Mouse (Mus musculus) adrenal gland, postnatal 36 days (tissue): Measurements from ENCODE around the gene Natd1. TPM values are rescaled to one million over a fixed set of nuclear protein-coding genes. Genes with fewer than 3 reads are reported as not detected.

Experiments
- DNase-seq, 2 experiments: peaks; one replicate each; pipeline ENCODE4 v3.0.0; 2021; ENCODE audit warnings: mixed read lengths in 1 of 2
- long read RNA-seq, 2 experiments: library from polyadenylated mRNA; stranded (forward); transcript quantifications; one replicate each; pipeline ENCODE4 v2.0.0; 2021; ENCODE audit warnings: borderline sequencing depth in 2 of 2
- total RNA-seq, 2 experiments: library from RNA; stranded (reverse); gene quantifications; 2 replicates each; pipeline ENCODE4 v1.2.3; 2021

Natd1 gene
- total RNA-seq, result 10 to 100 TPM; 19.5 to 26.3 TPM
- long read RNA-seq, experiment 1, full-length matches to known transcripts, result 3 of 11 reads
- long read RNA-seq, experiment 1, partial matches to known transcripts, result 0 of 11 reads
- long read RNA-seq, experiment 1, other reads (novel, unspliced or antisense), result 8 of 11 reads
- long read RNA-seq, experiment 2, full-length matches to known transcripts, result 6 of 8 reads
- long read RNA-seq, experiment 2, partial matches to known transcripts, result 0 of 8 reads
- long read RNA-seq, experiment 2, other reads (novel, unspliced or antisense), result 2 of 8 reads

- no peak for DNase-seq
Observed at GRCm38 (mm10) chr11:60914491-60914890, at the start of gene Natd1. TSS of gene Natd1 (minus strand) at chr11:60914750.

- DNase-seq, result no peak
Observed at GRCm38 (mm10) chr11:60962709-60963108, 48.2 kb upstream of the Natd1 start.

GRCm38 (mm10) chr11:60961176-60961575, 46.6 kb upstream of the Natd1 start:
- no peak for DNase-seq

DNA sequence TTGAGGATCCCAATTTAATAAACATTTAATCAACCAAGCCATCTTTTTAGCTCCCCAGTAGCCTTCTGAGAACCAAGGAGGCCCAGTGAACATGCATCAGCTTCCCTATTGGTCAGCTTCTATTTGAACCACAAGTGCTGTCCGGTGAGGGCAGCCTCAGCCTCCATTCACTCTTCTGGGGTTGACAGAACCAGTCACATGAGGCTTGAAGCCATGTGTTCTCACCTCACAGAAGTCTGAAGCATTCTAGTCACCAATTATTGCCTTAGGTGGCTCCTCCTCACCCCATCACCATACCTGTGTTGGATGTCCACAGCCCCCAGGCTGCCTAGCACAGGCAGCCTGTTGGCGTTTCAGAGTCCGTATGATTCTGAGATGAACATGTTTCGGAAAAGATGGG, 44.4 kb upstream of the Natd1 start:
- no peak for DNase-seq

- DNase-seq, result no peak
Observed at GRCm38 (mm10) chr11:60955621-60956383, 41.3 kb upstream of the Natd1 start.

- no peak for DNase-seq
Observed at GRCm38 (mm10) chr11:60954255-60955104, 39.9 kb upstream of the Natd1 start.

GRCm38 (mm10) chr11:60953803-60954202, 39.3 kb upstream of the Natd1 start:
- DNase-seq, result peak; percentile 90 to 93

GRCm38 (mm10) chr11:60952986-60953385, 38.4 kb upstream of the Natd1 start:
- no peak for DNase-seq

- no peak for DNase-seq
Observed at GRCm38 (mm10) chr11:60952362-60952761, 37.8 kb upstream of the Natd1 start.

- DNase-seq, result no peak
Observed at GRCm38 (mm10) chr11:60951896-60952295, 37.3 kb upstream of the Natd1 start.

DNA sequence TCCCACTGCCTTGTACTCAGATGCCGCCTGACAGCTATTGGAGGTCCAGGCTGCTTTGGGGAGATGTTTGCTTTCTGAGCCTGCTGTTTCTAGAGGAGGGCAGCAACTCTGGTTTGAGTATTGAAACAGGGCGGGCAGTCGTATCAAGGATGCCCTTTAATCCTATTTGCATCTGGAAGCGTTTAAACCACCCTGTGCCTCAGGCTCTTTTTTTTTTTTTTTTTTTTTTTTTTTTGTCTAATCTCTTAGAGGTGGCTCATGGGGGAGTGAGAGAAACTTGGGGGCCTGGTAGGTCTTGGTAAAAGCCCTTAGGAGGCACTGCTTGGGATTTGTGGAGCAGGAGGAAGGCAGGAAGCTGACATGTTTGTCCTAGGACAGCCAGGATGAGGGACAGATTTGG, 30.5 kb upstream of the Natd1 start:
- DNase-seq, result no peak

GRCm38 (mm10) chr11:60942263-60943015, 27.9 kb upstream of the Natd1 start:
- no peak for DNase-seq

DNA sequence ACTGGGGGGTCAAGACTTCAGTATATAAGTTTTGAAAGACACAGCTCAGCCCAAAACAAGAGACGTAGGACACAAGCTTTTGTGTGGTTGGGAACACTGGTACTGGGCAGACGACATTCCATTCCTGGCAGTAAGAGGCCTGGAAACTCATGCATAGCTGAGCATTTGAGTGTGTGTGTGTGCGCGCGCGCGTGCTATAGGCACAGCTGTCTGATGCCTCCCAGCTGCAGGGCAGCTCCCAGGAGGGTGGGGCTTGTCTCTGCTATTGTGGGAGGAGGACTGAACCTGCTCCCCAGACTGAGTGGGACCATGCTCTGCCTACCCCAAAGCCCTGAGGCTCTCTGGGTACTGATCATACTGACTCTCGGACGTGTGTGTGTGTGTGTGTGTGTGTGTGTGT, 26.8 kb upstream of the Natd1 start:
- DNase-seq, result no peak

GRCm38 (mm10) chr11:60940501-60940900, 26.0 kb upstream of the Natd1 start:
- DNase-seq, result no peak

DNA sequence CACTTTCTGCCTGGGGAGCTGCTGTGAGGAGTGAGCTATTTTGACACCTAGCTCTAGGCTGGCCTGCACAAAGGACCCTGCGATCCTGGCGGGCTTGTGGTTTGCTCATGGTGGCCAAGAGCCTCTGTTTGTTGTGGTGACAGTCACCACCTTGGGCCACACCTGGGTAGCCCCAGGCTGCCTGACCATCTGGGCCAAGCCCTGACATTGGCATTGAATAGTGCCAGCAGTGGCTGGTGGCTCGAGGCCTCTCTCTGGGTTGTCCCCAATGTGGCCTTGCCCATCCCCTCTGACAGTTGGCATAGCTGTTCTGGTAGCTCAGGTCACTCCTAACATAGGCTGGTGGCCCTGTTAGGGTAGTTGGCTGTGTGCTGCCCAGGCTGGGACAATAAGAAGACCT, 24.9 kb upstream of the Natd1 start:
- no peak for DNase-seq

DNA sequence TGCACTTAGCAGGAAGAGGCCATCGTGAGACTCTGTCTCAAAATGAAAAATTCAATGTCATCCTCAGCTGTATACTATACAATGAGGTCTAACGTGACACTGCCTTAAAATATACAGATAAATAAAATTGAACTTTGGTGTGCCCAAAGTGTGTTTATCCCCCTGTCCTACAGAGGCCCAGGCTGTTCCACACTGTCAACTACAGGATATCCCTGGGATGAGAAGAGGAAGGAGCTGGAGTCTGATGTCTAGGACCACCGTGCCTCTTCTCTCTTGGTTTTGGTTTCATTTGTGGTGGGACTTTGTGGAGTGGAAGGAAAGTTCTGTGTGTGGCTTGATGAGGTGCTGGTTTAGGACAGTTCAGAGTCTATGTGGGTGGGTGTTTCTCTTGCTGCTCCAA, 23.1 kb upstream of the Natd1 start:
- DNase-seq, result no peak

GRCm38 (mm10) chr11:60935975-60936373, 21.4 kb upstream of the Natd1 start:
- DNase-seq, result no peak

- DNase-seq, result peak; percentile 89 to 92
Observed at GRCm38 (mm10) chr11:60935326-60935974, 20.9 kb upstream of the Natd1 start.

DNA sequence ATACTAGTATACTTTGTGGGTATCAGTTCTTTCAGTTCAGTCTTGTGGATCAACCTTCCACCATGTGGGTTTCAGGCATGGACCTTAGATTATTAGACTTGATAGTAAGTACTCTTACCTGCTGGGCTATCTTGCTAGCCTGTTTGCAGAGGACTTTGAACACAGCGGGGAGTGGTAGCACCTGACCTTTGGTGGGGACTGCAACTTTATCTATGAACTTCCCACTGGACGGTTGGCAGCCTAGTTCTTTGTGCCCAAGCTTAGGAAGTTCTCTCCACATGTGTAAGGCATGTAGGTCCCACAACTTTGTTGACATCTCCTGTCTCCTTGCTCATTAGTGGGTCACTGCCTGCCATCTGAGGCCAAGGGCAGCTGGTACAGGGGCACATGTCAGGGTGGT, 20.2 kb upstream of the Natd1 start:
- no peak for DNase-seq

- peak; percentile 80 to 82 for DNase-seq
Observed at GRCm38 (mm10) chr11:60933178-60933930, 18.8 kb upstream of the Natd1 start.
